Mouse (Mus musculus): ENCODE measurements around the gene Zfp979. TPM values are rescaled to one million over a fixed set of nuclear protein-coding genes. Genes with fewer than 3 reads are reported as not detected.

Zfp979 gene
- total and polyA plus RNA-seq, 3 experiments, result 2.4 to 42.5 (median 13.2) TPM

GRCm38 (mm10) chr4:147605521-147605920, 36.8 kb downstream of the Zfp979 start:
- dilution Hi-C loops (cut with MboI; ENCODE audit: extremely low pct_ligation_motif_present, extremely low pct_unique_long_range_greater_than_20kb, low sequenced_read_pairs), result no loop called here

DNA sequence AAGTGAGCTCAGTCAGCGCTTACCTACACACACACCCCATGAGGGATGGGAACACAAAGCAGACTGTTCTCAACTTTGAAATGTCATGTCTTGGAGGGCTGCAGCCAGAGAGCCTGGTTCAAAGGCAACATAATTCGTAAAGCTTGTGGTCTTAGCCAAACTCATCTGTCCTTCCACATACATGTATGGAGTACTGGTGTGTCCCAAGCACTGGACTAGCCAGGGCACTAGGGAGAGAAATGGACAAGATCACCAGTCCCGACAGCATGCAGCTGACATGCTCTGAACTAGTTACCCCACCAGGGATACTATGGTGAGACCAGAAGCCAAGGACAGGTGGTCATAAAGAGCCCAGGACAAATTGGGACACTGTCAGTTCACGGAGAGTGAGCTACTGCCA, 38.5 kb downstream of the Zfp979 start:
- Histone ChIP-seq H3K9ac (ENCODE audit: insufficient read depth, low read depth) (no peak overlapping the region), H3K27ac (ENCODE audit: insufficient read depth, low read depth) (no peak overlapping the region), H3K4me3 (replicated peaks in 1 of 3; ENCODE audit: low read depth in 2 of 3, low read length in 2 of 3, poor library complexity in 1 of 3) (no peak overlapping the region), H3K27me3 (replicated peaks) (no peaks in the 10 kb centered on the region), H3K36me3 (replicated peaks in 1 of 2; ENCODE audit: control insufficient read depth in 1 of 2, insufficient read depth in 1 of 2, low read length in 1 of 2) (no peaks in the 10 kb centered on the region), H3K4me1 (ENCODE audit: control insufficient read depth in 1 of 2, insufficient read depth in 2 of 2) (no peaks in the 10 kb centered on the region), H3K79me2 (replicated peaks; ENCODE audit: control insufficient read depth, extremely low read depth, insufficient read depth, poor library complexity, severe bottlenecking) (no peaks in the 10 kb centered on the region), H3K4me2 (ENCODE audit: insufficient read depth, low read depth, poor library complexity, severe bottlenecking) (no peak overlapping the region), H3K9me3 (replicated peaks; ENCODE audit: low read length) (peaks cover 43% of the 10 kb centered on the region)
- in situ Hi-C loops (cut with MboI; ENCODE audit: low pct_ligation_motif_present, low pct_unique_long_range_greater_than_20kb, low sequenced_read_pairs), result no loop called here
- dilution Hi-C loops (cut with MboI; ENCODE audit: extremely low pct_ligation_motif_present, extremely low pct_unique_long_range_greater_than_20kb, low sequenced_read_pairs), result no loop called here
- TF ChIP-seq IRF4 (IDR thresholded peaks at IDR 0.05; ENCODE audit: low read depth, low read length) (no peak), CTCF (conservative IDR thresholded peaks at IDR 0.05 in 1 of 2, IDR thresholded peaks at IDR 0.05 in 1 of 2; ENCODE audit: low read depth in 2 of 2, low read length in 2 of 2) (no peak), ZC3H11A (IDR thresholded peaks at IDR 0.05; ENCODE audit: low read depth, low read length) (no peak), KAT2A (IDR thresholded peaks at IDR 0.05; ENCODE audit: insufficient replicate concordance, low read length) (no peak), USF1 (IDR thresholded peaks at IDR 0.05; ENCODE audit: low read depth, low read length) (no peak), UBTF (IDR thresholded peaks at IDR 0.05; ENCODE audit: low read depth, low read length) (no peak), SMC3 (IDR thresholded peaks at IDR 0.05; ENCODE audit: low read depth, low read length) (no peak), MYC (IDR thresholded peaks at IDR 0.05; ENCODE audit: low read depth, low read length) (no peak), CHD1 (IDR thresholded peaks at IDR 0.05; ENCODE audit: low read depth, low read length) (no peak), POLR2A (IDR thresholded peaks at IDR 0.05; ENCODE audit: low read depth, low read length) (no peak), MAZ (IDR thresholded peaks at IDR 0.05; ENCODE audit: low read depth, low read length) (no peak)
- no peak for DNase-seq (ENCODE audit: extremely low read depth)

More at GRCm38 (mm10) chr4:147605521-147605920, 36.8 kb downstream of the Zfp979 start:
- Histone ChIP-seq H3K4me3 (replicated peaks in 1 of 3; ENCODE audit: low read depth in 2 of 3, low read length in 2 of 3, poor library complexity in 1 of 3) (no peak overlapping the region), H3K9ac (ENCODE audit: insufficient read depth, low read depth) (no peak overlapping the region), H3K27ac (ENCODE audit: insufficient read depth, low read depth) (no peak overlapping the region), H3K9me3 (replicated peaks; ENCODE audit: low read length) (peaks cover 38% of the 10 kb centered on the region), H3K36me3 (replicated peaks in 1 of 2; ENCODE audit: control insufficient read depth in 1 of 2, insufficient read depth in 1 of 2, low read length in 1 of 2) (no peaks in the 10 kb centered on the region), H3K79me2 (replicated peaks; ENCODE audit: control insufficient read depth, extremely low read depth, insufficient read depth, poor library complexity, severe bottlenecking) (no peaks in the 10 kb centered on the region), H3K4me2 (ENCODE audit: insufficient read depth, low read depth, poor library complexity, severe bottlenecking) (no peak overlapping the region), H3K4me1 (ENCODE audit: control insufficient read depth in 1 of 2, insufficient read depth in 2 of 2) (no peaks in the 10 kb centered on the region), H3K27me3 (replicated peaks) (no peaks in the 10 kb centered on the region)
- DNase-seq (ENCODE audit: extremely low read depth), result no peak
- TF ChIP-seq KAT2A (IDR thresholded peaks at IDR 0.05; ENCODE audit: insufficient replicate concordance, low read length) (no peak), GABPA (IDR thresholded peaks at IDR 0.05; ENCODE audit: insufficient replicate concordance, low read depth, low read length) (no peak)
- in situ Hi-C loops (cut with MboI; ENCODE audit: low pct_ligation_motif_present, low pct_unique_long_range_greater_than_20kb, low sequenced_read_pairs), result no loop called here

DNA sequence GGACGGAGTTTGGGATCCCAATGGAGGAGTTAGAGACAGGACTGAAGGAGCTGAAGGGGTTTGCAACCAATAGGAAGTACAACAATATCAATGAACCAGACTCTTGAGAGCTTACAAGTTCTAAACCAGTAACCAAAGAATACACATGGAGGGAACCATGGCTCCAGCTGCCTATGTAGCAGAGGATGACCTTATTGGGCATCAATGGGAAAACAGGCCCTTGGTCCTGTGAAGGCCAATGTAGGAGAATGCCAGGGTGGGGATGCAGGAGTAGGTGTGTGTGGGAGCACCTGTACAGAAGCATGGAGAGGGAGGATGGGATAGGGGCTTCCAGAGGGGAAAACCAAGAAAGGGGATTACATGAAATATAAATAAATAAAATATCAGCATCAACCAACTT, 40.4 kb downstream of the Zfp979 start:
- H3K4me2 ChIP-seq (ENCODE audit: insufficient read depth, low read depth, poor library complexity, severe bottlenecking), result no peak overlapping the region
- dilution Hi-C loops (cut with MboI; ENCODE audit: extremely low pct_ligation_motif_present, extremely low pct_unique_long_range_greater_than_20kb, low sequenced_read_pairs), result no loop called here

More for the DNA sequence above, 40.4 kb downstream of the Zfp979 start:
- TF ChIP-seq KAT2A (IDR thresholded peaks at IDR 0.05; ENCODE audit: insufficient replicate concordance, low read length) (no peak), USF2 (conservative IDR thresholded peaks at IDR 0.05; ENCODE audit: low read depth, low read length) (no peak), JUND (conservative IDR thresholded peaks at IDR 0.05; ENCODE audit: low read depth, low read length) (no peak), ZMIZ1 (IDR thresholded peaks at IDR 0.05; ENCODE audit: low read depth, low read length) (no peak), MEF2A (IDR thresholded peaks at IDR 0.05; ENCODE audit: borderline replicate concordance, low read depth, low read length) (no peak), NELFE (IDR thresholded peaks at IDR 0.05; ENCODE audit: low read depth, low read length) (no peak)
- no peak overlapping the region for H3K4me3 ChIP-seq (replicated peaks in 1 of 3; ENCODE audit: low read depth in 2 of 3, low read length in 2 of 3, poor library complexity in 1 of 3)
- peaks cover 44% of the 10 kb centered on the region for H3K9me3 ChIP-seq (replicated peaks; ENCODE audit: low read length)
- no peaks in the 10 kb centered on the region for H3K4me1 ChIP-seq (ENCODE audit: control insufficient read depth in 1 of 2, insufficient read depth in 2 of 2)
- no peak overlapping the region for H3K27ac ChIP-seq (ENCODE audit: insufficient read depth, low read depth)
- no peak overlapping the region for H3K9ac ChIP-seq (ENCODE audit: insufficient read depth, low read depth)
- no peak for DNase-seq (ENCODE audit: extremely low read depth)
- H3K79me2 ChIP-seq (replicated peaks; ENCODE audit: control insufficient read depth, extremely low read depth, insufficient read depth, poor library complexity, severe bottlenecking), result no peaks in the 10 kb centered on the region
- in situ Hi-C loops (cut with MboI; ENCODE audit: low pct_ligation_motif_present, low pct_unique_long_range_greater_than_20kb, low sequenced_read_pairs), result no loop called here
- H3K27me3 ChIP-seq (replicated peaks), result no peaks in the 10 kb centered on the region
- H3K36me3 ChIP-seq (replicated peaks in 1 of 2; ENCODE audit: control insufficient read depth in 1 of 2, insufficient read depth in 1 of 2, low read length in 1 of 2), result no peaks in the 10 kb centered on the region

All from CH12.LX (cell line).